Mouse (Mus musculus) cerebellum, adult 2 months (tissue): ENCODE measurements at regions not wholly inside any gene's neighbourhood (a gene's known extent, or its start where the extent isn't known, plus 50 kb on each side); places are given as distances from the start of the nearest gene placed in this dataset.

Experiments used
- CTCF ChIP-seq: fragments of 200-500 bp; IDR thresholded peaks from 2 replicates; pipeline ENCODE4 v1.5.1; 2011; ENCODE audit warnings: low read depth, mild to moderate bottlenecking, control low read depth, low read length, moderate library complexity, borderline replicate concordance; ENCODE audit not compliant: insufficient read depth
- POLR2A ChIP-seq: fragments of 200-500 bp; IDR thresholded peaks from 2 replicates; pipeline ENCODE4 v1.6.1; 2011; ENCODE audit warnings: low read length, control low read depth, borderline replicate concordance; ENCODE audit not compliant: insufficient read depth

DNA sequence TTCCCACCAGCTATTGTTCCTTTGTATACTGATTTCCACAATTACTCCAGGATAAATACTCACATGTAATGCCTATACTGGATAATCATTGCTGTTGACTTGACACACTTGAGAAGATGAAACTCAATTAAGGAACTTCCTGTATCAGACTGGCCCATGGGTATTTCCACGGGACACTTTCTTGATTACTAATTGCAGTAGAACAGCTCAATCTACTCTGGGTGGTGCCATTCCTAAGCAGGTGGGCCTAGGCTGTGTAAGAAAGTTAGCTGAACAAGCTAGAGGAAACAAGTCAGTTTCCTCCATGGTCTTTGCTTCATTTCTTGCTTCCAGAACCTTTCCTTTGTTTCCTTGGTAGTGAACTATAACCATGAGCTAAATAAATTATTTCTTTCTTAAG, 191.0 kb upstream of the Tpk1 start:
- TF ChIP-seq CTCF = no peak
- no peak for TF ChIP-seq POLR2A
